Mouse (Mus musculus) heart, adult 2 months (tissue): Measurements from ENCODE around the gene Ppil6. TPM values are rescaled to one million over a fixed set of nuclear protein-coding genes. Genes with fewer than 3 reads are reported as not detected.
A peak's percentile ranks its signal among the peaks of the same experiment; 100 is the strongest.

Experiments used
- DNase-seq, 2 experiments: peaks; one replicate each; pipeline ENCODE4 v3.0.0; 2021
- H3K27ac ChIP-seq: fragments of 200-600 bp; 2 replicates; pipeline ENCODE4 v1.8.1; 2022
- H3K27me3 ChIP-seq: fragments of 200-500 bp; 2 replicates; pipeline ENCODE4 v1.6.1; 2012; ENCODE audit warnings: mild to moderate bottlenecking, low read length, inconsistent platforms, mixed read lengths; ENCODE audit not compliant: control insufficient read depth, insufficient read depth
- H3K36me3 ChIP-seq: fragments of 200-500 bp; 2 replicates; pipeline ENCODE4 v1.6.1; 2012; ENCODE audit warnings: low read length, inconsistent platforms; ENCODE audit not compliant: control insufficient read depth, insufficient read depth
- H3K4me1 ChIP-seq: fragments of 200-500 bp; 2 replicates; pipeline ENCODE4 v1.6.1; 2011; ENCODE audit warnings: low read length; ENCODE audit not compliant: control insufficient read depth, insufficient read depth
- H3K4me3 ChIP-seq: fragments of 200-600 bp; 2 replicates; pipeline ENCODE4 v1.8.1; 2022
- H3K79me2 ChIP-seq: fragments of 200-500 bp; replicated peaks from 2 replicates; pipeline ENCODE4 v1.6.1; 2012; ENCODE audit warnings: mild to moderate bottlenecking, inconsistent platforms, low read length, moderate library complexity, mixed read lengths; ENCODE audit not compliant: control insufficient read depth, insufficient read depth
- H3K9ac ChIP-seq: fragments of 200-500 bp; 2 replicates; pipeline ENCODE4 v1.6.1; 2012; ENCODE audit warnings: low read depth, mild to moderate bottlenecking, control low read depth, inconsistent platforms, low read length, mixed read lengths
- CTCF ChIP-seq: fragments of 200-600 bp; IDR thresholded peaks from 2 replicates; pipeline ENCODE4 v1.8.1; 2022; ENCODE audit warnings: antibody characterized with exemption, mild to moderate bottlenecking, moderate library complexity
- EP300 ChIP-seq: fragments of 200-500 bp; IDR thresholded peaks from 2 replicates; pipeline ENCODE4 v1.6.1; 2011; ENCODE audit warnings: low read depth, low read length, control low read depth; ENCODE audit not compliant: insufficient read depth
- POLR2A ChIP-seq: fragments of 200-500 bp; IDR thresholded peaks from 2 replicates; pipeline ENCODE4 v1.6.1; 2011; ENCODE audit warnings: mild to moderate bottlenecking, low read depth, low read length, control low read depth; ENCODE audit not compliant: insufficient read depth
- WGBS: fragments of 180-500 bp; shearing (Covaris S2); methylation state at CpG from one replicate; pipeline ENCODE4 v1.1.7; 2018; 5-methylcytosine and 5-hydroxymethylcytosine counted together
- intact Hi-C: fragments of 180-260 bp; cut with DNase I; formaldehyde crosslinking; loops from one replicate; pipeline ENCODE4 v1.15.1; 2025
- polyA plus RNA-seq: library from polyadenylated mRNA; depleted of rRNA; stranded (reverse); fragments of >200 nt; gene quantifications from 2 replicates; pipeline ENCODE4 v1.2.3, GENCODE M21; 2012
- total RNA-seq, 2 experiments: library from RNA; stranded (reverse); gene quantifications; 2 replicates each; pipeline ENCODE4 v1.2.3; 2021

Gene Ppil6
- total and polyA plus RNA-seq, 3 experiments, result 0.59 to 1.7 (median 0.84) TPM

DNA sequence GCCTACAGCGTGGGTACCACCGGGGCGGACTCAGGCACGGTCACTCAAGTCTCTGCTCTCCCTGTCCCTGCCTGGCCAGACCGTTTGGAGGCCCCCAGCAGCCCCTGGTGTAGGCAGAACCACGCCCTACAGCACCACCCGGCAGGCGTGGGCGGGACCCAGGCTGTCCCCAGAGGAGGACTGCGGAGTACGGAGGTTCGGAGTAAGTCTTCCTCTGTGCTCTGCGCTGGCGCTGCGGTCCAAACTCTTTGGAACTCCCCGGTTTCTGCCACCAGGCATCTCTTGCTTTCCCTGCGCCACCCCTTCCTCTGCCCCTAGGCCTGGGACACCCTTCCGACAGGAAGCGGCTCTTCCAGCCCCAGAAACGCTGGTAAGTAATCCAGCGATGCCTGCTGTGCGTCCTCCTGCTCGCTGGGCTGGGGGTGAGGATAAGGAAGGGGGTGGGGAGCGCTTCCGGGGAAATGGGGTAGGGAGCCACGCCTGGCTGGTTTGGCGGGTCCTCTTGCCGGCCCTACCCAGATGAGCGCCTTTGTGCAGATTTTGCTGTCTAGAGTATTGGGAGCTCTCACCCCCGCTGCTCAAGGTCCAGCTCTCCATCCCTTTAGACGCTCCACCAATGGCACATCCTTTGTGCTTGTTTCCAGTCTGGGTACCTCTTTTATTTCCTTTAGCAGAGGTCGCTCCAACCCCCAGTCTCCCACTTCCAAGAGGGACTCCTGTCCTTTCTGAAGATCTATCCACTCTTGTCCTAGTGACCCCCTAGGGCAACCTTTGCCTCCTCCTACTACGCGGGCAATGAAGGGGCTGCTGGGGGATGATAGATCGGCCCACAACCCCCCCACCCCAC is 13.8 kb upstream of the Ppil6 start, which contains the start of gene Mical1:
TSS of gene Mical1 (plus strand) at position 144 of the 847 bp plus-strand sequence.
- peak; percentile 85 to 87 for DNase-seq
- 1% methylated on average over 35 of the region's 35 CpGs for WGBS
- Histone ChIP-seq H3K9ac (peak within 1 kb of the TSS; percentile 86), H3K4me3 (peak within 1 kb of the TSS; percentile 58), H3K27ac (peak within 1 kb of the TSS; percentile 59), H3K36me3 (peaks cover 4% of the 10 kb centered on the region; the same call in 1 of the 2 replicates), H3K4me1 (peaks cover 15% of the 10 kb centered on the region), H3K79me2 (no peaks in the 10 kb centered on the region), H3K27me3 (no peaks in the 10 kb centered on the region)
- intact Hi-C loops, result loop anchor here (1.0 kb wide), 1 partner anchor 26 kb away; the partner anchor contains the start of gene Zbtb24
- TF ChIP-seq POLR2A (peak; percentile 72), CTCF (peak; percentile 11; the same call in 1 of the 2 replicates), EP300 (0 out of 2 replicates have a peak, but pooled peaks have one; percentile 12)

DNA sequence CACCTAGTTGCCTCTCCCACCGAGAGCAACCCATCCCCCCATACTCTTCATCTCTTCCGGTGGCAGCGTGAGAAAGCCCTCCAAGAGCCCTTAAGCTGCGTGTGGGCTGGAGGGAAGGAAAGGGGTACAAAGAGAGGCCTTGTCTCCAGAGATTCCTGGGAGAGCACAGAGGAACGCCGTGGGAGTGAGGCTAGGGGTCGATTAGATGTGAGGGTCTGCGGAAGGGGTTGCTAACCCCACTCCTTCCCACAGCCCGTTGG is 13.3 kb upstream of the Ppil6 start:
- Histone ChIP-seq H3K4me1 (peaks cover 15% of the 10 kb centered on the region), H3K4me3 (peak overlapping the region; percentile 58), H3K36me3 (peaks cover 4% of the 10 kb centered on the region; the same call in 1 of the 2 replicates), H3K27ac (peak overlapping the region; percentile 59), H3K9ac (peak overlapping the region; percentile 86), H3K79me2 (no peaks in the 10 kb centered on the region), H3K27me3 (no peaks in the 10 kb centered on the region)
- DNase-seq, result no peak
- WGBS, result 5% methylated on average over 9 of the region's 9 CpGs
- no peak for TF ChIP-seq CTCF
- no peak for TF ChIP-seq POLR2A
- TF ChIP-seq EP300, result no peak
- intact Hi-C loops, result loop anchor here (1.0 kb wide), 1 partner anchor 27 kb away; the partner anchor contains the start of gene Zbtb24

DNA sequence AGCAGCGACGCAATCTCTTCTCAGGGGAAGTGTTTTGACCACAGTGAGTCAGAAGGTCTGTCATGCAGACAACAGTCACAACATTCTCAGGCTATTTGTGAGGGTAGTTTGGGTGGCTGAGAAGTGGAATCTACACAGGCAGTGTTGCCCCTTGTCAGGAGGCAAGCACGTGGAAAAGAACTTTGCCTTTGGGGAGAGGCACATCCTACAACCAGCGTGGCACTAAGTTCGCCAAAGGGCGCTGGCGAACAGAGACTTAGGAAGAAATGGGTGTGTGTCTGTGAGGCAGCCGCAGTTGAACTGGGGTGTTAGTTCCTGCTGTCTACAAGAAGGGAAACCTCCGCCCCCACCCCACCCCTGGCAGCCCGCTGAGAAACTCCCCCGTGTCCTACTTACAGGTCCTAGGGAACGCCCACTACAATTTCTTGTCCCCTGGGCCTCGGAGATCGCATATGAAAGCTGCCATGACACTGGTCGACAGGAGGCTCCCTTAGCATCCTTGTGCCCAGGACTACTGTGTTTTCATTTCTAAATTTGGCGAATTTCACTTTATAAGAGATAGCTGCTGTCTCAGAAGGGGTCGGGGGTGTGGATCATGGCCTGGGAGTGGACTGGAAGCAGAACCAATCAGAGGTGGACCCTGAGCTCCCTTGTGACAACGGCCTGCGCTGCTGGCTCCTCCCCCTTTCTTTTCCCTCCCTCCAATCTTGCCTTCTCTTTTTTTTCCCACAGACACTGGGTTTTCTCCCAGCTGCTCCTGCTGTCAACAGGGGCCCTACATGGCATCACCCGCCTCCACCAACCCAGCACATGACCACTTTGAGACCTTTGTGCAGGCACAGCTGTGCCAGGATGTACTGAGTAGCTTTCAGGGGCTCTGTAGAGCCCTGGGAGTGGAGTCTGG is 12.7 kb upstream of the Ppil6 start:
- H3K4me1 ChIP-seq, result peaks cover 15% of the 10 kb centered on the region
- peak overlapping the region; percentile 58 for H3K4me3 ChIP-seq
- peak; percentile 78 to 85 for DNase-seq
- H3K27me3 ChIP-seq, result no peaks in the 10 kb centered on the region
- TF ChIP-seq POLR2A (peak; percentile 83), CTCF (no peak), EP300 (0 out of 2 replicates have a peak, but pooled peaks have one; percentile 14)
- intact Hi-C loops, result loop anchor here (1.0 kb wide), 1 partner anchor 27 kb away; the partner anchor contains the start of gene Zbtb24
- H3K9ac ChIP-seq, result peak overlapping the region; percentile 86
- H3K79me2 ChIP-seq, result no peaks in the 10 kb centered on the region
- H3K27ac ChIP-seq, result peak overlapping the region; percentile 59
- H3K36me3 ChIP-seq, result peaks cover 4% of the 10 kb centered on the region; the same call in 1 of the 2 replicates
- 14% methylated on average over 20 of the region's 20 CpGs for WGBS

DNA sequence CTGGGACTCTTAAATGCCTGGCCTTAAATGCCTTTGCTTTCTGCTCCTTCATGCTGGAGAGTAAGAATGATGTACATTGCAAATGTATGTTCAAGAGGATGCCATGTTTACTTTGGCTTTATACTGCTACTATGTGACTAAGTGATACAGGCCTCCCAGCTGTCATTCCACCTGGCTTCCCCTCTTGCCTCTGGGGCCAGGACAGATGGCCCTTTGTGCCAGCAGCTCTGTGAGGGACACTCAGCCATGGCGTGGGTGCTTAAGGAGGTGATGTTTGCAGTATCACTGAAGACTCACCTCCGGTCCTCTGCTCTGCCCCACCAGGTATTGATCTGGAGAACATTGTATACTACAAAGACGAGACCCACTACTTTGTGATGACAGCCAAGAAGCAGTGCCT is 10.3 kb upstream of the Ppil6 start:
- H3K79me2 ChIP-seq, result no peaks in the 10 kb centered on the region
- no peak for DNase-seq
- H3K9ac ChIP-seq, result no peak overlapping the region
- peaks cover 9% of the 10 kb centered on the region for H3K4me1 ChIP-seq
- H3K36me3 ChIP-seq, result peaks cover under 1% of the 10 kb centered on the region; the same call in 1 of the 2 replicates
- intact Hi-C loops, result no loop called here
- no peaks in the 10 kb centered on the region for H3K27me3 ChIP-seq
- TF ChIP-seq POLR2A, result no peak
- TF ChIP-seq CTCF, result no peak
- TF ChIP-seq EP300, result no peak
- no peak overlapping the region for H3K27ac ChIP-seq
- no peak overlapping the region for H3K4me3 ChIP-seq
- WGBS, result 89% methylated on average over 3 of the region's 3 CpGs

DNA sequence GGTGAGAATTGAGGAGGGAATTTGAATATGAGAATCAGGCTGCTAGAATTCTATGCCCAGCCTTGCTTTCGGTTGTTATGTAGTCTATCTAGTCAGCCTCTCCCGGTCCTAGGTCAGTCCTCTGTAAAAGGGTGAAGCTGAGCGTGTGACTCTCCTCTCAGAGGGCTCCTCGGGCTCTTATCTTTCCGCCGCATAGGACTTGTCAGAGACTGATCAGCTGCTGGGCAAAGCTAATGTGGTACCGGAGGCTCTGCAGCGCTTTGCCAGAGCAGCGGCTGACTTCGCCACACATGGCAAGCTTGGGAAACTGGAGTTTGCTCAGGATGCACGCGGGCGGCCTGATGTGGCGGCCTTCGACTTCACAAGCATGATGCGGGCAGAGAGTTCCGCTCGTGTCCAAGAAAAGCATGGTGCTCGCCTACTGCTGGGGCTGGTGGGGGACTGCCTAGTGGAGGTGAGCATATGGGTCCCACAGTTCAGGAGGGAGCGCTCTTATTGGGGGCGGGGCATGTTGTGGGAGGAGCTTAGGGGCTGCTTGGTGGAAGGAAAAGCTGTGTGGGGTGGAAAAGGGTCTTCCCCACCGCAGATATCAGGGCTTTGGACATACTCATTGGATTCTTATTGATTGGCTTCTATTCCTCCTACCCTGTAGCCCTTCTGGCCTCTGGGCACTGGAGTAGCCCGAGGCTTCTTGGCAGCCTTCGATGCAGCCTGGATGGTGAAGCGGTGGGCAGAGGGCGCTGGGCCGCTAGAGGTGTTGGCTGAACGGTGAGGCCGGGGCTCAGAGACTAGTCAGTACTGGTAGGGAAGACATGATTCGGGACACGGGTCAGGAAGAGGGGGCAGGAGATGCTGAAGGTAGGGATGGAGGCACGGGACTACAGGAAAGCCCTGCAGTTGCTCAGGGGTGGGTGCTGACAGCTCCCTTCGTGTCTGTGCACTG is 9.0 kb upstream of the Ppil6 start:
- TF ChIP-seq CTCF (no peak), EP300 (no peak), POLR2A (no peak)
- Histone ChIP-seq H3K4me3 (no peak overlapping the region), H3K27ac (no peak overlapping the region), H3K27me3 (no peaks in the 10 kb centered on the region), H3K36me3 (no peaks in the 10 kb centered on the region), H3K4me1 (peaks cover 2% of the 10 kb centered on the region), H3K9ac (no peak overlapping the region), H3K79me2 (no peaks in the 10 kb centered on the region; the same call in 1 of the 2 replicates)
- 65% methylated on average over 33 of the region's 33 CpGs for WGBS
- DNase-seq, result no peak
- intact Hi-C loops, result no loop called here
